Mouse (Mus musculus) left cerebral cortex, adult 8-10 months (tissue): ENCODE results near the gene Ahcyl2. TPM values are rescaled to one million over a fixed set of nuclear protein-coding genes. Genes with fewer than 3 reads are reported as not detected.

Source experiments
- DNase-seq, 2 experiments: peaks; one replicate each; pipeline ENCODE4 v3.0.0; 2022; ENCODE audit warnings: low spot score in 2 of 2
- total RNA-seq, 4 experiments: library from RNA; stranded (reverse); gene quantifications; 2 replicates each; pipeline ENCODE4 v1.2.4; 2022

Ahcyl2 gene
- total RNA-seq, 4 experiments from 2014 or later, result 128 to 171 (median 150) TPM

DNA sequence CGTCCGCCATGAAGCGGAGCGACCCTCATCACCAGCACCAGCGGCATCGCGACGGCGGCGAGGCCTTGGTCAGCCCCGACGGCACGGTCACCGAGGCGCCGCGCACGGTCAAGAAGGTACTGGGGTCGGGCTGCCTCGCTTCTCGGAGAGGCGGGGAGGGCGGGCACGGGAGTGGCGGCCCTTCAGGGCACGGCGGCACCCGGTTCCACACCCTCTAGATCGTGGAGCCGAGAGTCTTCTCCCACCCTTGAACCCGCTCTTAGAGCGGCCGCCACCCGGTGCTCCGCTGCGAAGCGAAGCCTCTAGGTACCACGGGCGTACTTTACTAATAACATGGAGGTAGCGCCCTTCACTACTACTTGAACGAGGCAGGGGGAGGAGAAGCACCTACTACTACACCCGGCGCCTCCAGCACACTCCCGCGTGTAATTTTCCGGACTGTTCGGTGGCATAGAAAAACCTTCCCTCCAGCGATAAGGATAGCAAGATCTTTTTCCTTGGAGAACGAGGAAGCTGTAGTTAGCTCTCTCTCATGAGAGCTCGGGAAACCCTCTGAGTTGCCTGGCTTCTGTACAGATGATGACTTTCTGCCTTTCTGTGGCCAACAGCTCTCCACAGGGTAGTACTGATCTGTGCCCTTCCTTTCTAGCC is 1.1 kb downstream of the Ahcyl2 start:
- DNase-seq, result peak in 1 of 2 experiments; percentile 44

DNA sequence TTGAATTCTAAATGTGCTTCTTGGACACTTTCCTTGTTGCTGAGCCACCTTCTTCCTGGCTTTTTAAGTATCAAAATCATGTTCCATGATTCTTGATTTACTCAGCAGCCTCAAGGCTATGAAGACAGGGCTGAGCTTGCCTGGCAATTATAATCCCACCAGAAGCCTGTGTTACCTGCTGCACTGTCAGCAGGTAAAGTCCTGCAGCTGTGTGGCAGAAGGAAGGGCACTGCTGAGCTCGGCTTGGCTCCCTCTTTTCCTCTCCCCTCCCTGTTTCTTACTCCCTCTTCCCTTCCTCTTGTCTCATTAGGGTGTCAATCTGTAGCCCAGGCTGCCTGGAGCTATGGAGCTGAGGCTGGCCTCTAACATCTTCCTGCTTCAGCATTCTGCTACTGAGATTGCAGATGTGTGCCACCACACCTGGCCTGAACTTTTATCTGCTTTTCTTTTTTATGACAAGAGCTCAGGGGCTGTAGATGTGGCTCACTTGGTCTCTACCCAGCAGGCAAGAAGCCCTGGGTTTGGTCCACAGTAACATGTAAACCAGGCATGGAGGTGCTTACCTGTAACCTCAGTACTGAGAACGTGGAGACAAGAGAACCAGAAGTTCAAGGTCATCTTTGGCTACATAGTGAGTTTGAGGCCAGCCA is 3.0 kb downstream of the Ahcyl2 start:
- DNase-seq, result no peak

DNA sequence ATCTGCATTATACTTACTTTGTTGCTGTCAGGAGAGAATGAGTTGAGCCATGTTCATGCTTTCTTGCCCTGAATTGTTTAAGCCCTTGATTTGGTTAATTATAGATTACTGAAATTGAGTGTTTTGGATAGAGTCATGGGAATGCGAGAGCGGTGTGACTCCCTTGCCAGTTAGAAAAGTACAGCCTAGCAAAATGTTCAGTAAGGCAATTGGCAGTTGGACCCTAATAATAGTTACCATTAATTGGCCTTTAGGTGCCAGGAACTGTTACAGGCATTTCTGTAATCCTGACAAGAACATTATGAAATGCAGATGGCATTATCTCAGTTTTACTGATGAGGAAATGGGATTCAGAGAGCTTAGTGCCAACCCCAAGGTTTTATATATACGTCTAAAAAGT is 4.4 kb downstream of the Ahcyl2 start:
- DNase-seq, result no peak

DNA sequence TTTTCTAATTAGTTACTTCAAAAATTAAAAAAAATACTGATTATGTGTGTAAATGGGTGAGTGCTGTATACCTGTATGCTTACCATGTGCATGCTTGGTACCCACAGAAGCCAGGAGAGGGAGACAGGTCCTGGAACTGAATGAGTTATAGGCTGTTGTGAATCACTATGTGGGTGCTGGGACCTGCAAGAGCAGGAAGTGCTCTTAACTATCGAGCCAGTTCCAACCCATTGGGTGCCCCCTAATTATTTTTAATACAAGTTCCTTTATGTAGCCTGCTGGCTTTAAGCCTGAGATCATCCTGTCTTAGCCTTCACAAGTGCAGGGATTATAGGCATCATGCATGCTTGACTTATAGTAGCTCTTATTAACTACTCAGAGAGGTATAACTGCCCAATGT is 6.3 kb downstream of the Ahcyl2 start:
- no peak for DNase-seq

DNA sequence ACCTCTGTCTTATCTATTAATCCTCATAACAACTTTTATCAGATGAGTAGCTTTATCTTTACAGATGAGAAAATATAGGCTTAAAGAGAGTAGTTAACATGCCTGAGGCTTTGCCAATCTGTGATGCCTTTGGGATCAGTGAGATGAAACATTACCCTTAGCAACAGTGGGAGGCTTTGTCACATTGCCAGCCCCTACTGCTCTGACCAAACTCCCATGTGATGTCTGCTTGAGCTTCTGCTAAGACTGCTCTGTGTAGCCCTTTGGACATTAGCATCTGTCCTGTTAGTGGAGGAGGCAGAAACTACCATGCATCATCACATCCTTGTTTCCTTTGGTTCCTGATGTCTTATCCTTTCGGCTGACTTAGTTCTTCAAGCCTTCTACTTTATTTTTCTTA is 7.8 kb downstream of the Ahcyl2 start:
- no peak for DNase-seq

DNA sequence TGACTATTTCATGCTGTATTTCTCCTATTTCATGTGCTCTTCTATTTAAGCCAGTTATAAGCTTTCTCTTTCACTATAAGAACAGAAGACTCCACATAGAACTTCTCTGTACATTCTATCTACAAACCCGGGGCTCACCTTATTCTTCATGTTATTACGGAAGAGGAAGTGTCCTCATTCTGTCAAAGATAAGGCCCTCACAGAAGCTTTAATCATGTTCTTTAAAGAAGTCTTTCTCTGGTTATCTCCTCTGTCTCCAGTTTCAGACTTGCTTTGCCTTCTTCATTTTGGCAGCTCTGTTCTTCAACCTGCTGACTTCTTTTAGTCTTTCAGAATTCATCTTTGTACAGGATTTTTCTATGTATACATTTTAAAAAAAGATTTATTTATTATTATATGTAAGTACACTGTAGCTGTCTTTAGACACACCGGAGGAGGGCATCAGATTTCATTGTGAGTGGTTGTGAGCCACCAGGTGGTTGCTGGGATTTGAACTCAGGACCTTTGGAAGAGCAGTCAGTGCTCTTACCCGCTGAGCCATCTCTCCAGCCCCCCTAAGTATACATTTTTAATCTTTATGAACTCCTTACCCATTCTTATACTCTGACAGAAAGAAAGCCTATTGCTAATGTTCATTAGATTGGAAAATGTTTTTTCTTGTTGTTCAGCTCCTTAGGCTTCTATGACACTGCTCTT is 8.9 kb downstream of the Ahcyl2 start:
- no peak for DNase-seq

DNA sequence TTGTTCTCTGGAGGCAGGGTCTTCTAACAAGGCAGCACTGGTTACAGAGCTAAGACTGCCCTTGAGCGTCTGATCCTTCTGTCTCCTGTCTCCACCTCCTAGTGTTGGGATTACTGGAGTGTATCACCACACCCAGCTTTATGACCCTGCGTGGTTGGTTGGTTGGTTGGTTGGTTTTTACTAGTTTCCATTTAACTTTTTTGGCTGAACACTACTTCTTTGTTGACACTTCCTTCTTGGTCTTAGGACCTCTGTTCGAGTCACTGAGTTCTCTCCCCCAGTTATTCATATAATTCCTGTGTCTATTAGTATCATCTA is 9.4 kb downstream of the Ahcyl2 start:
- no peak for DNase-seq

DNA sequence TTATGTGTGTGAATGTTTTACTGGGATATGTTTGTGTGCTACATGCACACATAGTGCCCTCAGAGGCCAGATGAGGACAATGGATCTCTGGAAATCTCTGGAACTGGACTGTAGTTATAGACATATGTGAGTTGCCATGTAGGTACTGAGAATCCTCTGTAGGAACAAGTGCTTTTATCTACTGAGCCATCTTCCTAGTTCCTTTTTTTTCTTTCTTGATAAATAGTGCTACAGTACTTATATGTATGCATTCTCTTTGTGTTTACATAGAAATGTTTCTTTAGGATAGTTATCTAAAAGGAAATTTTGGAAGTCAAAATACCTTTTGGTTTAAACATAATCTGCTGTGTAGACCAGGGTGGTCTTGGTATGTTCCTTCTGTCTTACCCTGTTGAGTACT is 12.3 kb downstream of the Ahcyl2 start:
- DNase-seq, result no peak

DNA sequence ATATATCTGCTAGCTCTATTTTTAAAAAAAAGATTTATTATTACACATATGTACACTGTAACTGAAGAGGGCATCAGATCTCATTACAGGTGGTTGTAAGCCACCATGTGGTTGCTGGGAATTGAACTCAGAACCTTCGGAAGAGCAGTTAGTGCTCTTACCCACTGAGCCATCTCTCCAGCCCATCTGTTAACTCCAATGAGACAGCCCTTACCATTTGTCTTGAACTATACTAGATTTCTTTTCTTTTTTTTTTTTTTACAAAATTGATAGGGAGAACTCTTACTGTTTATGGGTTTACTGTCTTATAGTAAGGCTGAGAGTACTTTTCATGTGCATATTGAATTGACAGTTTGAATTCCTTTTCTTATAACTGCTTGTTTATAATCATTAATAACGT is 12.8 kb downstream of the Ahcyl2 start:
- no peak for DNase-seq

DNA sequence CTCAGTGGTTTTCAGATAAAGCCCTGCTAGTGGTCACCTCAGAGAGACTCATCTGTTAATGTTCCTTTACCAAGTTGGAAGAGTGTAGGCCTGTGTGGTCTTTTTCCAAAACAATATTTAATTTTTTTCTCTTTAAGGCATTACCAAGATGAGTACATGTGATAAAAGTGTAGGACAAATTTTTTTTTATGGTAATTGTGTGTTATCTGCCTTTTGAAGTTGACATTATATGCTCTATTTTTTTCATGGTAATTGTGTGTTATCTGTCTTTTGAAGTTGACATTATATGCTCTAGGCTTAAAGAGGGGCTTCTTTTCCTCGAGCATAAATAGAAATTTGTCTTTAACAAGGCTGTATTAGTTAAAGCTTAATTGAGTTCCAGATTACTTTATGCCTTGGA is 14.4 kb downstream of the Ahcyl2 start:
- DNase-seq, result no peak

DNA sequence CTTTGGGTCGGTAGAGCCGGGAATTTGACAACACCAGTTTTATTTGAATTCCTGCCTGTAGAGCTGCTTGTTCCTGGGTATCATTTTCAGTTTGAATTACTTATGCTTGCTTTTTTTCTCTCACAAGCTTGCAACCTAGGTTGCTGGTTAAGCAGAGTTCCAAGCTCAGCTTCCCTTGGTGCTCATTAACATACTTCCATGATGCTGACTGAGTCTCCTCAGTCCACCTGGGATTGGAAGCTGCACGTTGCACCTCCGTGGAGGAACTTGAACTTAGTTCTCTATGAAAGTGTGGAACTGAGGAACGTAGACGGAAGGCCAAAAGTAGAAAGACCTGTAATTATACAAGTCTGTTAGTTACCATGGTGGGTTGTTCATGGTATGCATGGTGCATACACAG is 16.1 kb downstream of the Ahcyl2 start:
- DNase-seq, result no peak

DNA sequence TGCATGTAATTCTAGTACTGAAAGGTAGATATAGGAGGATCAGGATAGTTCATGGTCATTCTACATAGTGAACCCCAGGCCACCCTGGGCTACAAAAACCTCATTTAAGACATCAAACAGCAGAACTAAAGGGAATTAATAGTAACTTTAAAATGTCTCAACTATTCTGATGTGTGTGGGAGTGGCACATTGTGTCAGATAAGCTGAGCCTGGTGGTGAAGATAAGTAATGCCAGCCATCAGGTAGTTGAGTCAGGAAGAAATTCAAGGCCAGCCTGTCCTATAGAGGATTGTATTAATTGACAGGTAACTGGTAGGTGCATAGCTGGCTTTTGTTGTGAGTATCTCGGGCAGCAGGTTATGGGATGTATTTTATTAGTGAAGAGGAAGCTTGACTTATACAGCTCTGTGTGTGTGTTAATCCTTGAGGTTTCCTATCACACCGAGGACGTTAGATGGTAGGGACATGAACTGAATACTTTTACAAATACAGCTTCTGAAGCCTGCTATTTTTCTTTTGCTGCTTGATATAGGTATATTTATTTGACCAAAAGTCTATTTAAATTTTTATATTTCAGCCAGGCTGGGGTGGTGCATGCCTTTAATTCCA is 16.7 kb downstream of the Ahcyl2 start:
- no peak for DNase-seq

DNA sequence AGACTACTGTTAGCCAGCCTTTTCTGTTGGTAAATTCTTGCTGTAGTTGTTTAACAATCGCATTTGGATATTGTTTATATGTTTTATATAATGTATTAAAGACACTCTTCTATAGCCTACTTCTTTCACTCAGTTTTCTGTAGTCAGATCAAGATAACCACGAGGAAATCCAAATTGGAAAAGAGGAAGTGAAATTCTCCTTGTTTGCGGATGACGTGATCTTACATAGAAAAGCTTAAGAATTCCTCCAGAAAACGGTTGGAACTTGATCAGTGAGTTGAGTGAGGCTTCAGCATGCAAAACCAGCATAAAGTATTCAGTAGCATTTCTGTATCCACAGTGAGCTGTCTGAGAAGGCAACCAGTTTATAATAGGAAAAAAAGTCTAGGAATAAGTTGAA is 17.9 kb downstream of the Ahcyl2 start:
- DNase-seq, result no peak

DNA sequence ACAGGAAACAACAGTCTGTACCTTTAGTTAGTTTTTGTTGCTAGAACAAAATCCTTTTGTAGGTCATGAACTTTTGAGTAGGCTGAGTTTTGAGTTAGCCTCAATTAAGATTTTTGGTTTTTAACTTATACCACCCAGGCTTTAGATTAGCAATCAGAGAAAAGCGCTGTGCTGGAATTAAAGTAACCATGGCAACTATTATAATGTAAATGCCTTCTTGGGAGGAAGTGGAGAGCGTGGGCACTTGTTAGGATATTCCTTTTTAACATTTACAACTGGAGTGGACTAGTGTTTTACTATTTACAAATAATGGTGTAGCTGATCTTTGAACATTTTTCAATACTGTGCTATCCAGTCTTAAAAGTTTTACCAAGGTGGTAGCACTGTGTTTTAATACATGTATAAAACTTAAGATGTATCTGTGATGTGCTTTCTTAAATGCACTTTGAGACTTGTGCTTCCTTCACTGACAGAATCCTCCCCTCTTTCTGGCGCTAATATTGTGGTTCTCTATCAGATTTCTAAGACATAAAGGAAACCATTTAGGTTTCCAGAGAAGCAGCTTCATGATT is 21.1 kb downstream of the Ahcyl2 start:
- DNase-seq, result no peak

DNA sequence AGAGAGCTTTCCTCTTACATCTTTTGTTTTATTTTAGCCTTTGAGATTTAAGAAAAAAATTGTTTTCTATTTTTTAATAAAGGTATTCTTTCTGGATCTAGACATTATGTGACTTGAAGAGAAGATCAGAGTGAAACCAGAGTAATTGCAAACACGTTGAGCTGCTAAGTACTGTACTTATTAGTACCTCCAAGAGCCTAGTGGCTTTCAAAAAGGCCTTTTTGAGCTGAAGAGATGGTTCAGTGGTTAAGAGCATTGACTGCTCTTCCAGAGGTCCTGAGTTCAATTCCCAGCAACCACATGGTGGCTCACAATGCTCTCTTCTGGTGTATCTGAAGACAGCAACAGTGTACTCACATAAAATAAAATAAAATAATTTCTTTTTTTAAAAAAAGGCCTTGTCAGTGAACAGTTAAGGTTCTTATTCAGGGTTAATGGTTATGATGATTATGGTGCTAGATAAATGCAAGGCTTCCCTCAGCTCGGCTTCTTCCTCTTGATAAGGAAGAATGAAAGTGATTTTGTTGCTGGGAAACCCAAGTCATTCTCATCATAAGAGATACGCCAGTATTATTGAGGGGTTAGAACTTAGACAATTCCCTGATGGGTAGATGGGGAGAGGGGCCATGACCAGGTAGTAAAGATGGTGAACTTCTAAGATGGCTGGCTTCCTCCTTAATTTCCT is 22.3 kb downstream of the Ahcyl2 start:
- DNase-seq, result no peak

DNA sequence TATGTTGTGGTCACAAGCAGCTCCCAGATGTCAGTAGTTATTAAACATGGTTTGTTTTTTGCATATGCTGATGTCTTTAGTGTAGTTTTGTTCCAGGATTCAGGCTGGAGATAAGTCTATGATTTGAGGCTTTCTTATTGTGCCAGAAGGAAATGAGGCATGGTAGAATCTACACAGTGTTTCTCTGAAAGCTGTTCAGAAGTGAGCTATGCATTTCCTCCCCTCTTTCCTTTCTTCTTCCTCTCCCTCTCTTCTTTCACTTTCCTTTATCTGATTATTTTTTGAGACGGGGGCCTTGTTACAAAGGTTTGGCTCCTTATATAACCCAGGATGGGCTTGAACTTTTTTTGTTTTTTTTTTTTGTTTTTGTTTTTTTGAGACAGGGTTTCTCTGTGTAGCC is 25.7 kb downstream of the Ahcyl2 start:
- no peak for DNase-seq

DNA sequence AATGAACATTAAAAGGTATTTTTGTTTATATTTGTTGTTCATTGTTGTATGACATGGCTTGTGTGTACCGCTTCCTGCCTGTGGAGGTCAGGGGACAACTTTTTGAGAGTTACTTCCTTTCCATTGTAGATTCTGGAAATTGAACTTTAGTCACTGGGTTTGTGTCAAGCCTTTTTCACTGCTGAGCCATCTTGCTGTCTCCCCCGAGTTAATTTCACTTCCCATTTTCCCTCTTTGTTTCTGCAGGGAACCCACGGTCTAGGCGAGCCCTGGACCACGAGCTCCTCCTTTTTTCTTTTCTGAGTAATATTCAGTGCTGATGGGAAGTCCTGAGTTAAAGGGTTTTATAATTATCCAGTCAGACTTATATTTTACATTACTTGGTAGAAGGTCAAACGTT is 26.8 kb downstream of the Ahcyl2 start:
- DNase-seq, result no peak

DNA sequence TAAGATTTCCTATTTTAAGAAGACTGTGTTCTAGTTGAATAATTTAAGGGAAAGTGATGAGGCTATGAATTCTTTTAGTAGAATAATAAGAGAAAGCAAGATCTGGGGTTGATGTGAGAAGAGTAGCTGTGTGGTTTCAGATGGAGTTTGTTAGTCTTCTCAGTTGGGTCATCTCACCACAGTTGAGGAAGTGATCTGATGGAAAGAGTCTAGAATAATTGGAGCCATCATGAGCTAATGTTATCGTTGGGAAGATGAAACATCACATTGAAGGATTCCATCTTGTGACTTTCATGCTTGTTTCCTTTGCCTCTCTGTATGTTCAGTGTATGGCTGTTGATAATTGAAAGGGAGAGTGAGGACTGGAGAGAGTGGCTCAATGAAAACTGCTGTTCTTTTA is 35.2 kb downstream of the Ahcyl2 start:
- no peak for DNase-seq

DNA sequence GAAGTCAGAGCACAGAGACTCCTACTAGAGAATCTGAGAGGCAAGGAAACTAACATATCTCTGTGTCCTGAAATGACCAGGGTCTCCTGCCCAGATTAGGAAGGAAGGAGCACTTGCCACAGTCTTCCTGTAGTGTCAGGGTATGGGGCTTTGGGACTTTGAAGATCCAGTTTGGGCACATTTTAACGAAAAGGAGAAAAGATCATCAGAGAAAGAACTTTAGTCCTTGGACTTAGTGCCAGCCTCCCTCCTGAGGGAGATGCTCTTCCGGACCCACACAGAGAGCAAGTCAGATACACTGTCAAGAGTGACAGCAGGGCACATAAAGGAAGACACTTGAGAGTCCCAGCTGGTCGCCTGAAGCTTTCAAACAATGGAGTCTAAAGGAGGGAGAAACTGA is 36.2 kb downstream of the Ahcyl2 start:
- DNase-seq, result no peak

DNA sequence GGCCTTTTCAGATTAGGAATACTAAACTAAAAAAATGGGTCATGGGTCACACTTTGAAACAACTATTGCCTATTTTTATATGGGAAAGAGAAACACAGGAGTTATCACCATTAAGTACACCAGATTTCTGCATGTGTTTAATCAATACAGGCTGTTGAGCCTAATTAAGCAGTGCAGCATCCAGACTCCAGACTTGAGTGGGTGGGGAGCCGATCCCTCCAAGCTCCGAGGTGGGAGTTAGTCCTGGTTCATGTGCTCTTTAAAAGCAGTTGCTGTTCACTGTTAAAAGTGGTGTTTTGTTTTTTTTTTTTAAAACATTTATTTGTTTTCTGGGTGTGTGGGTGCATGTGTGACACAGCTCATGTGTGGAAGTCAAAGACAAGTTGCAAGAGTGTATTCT is 37.6 kb downstream of the Ahcyl2 start:
- peak in 1 of 2 experiments; percentile 18 for DNase-seq

DNA sequence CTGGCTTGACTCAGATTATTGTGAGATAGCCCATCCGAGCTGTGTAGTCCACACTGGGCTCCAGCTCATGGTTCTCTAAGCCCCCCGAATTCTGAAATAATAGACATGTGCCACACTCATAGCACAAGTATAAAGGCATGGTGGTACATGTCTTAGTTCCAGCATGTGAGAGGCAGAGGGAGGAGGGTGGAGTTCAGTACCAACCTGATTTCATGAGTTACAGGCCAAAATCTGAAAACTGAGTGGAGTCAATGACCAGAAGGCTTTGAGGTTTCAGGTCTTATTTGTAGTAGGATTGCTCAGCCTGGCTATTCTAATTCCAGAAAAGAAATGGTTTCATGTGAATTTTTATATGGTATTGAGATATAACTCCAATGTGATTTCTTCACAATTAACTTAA is 44.3 kb downstream of the Ahcyl2 start:
- no peak for DNase-seq

DNA sequence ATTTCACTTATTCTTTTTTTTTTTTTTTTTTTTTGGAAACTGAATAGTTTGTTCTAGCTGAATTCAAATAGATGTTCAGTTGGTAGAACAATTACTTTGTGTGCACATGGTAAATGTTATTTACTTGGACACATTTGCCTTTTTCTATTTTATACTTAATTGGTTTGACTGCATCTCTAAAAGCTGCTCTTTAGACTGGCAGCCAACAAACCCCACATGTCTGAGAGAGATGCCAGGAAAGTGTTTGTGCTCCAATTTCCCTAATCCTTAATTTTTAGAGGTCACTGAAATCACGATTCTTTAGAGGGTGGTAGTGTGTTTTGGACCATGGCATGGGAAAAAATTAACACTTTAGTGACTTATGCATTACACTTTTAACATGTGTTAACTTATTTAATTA is 44.8 kb downstream of the Ahcyl2 start:
- DNase-seq, result no peak
